Mouse (Mus musculus): ENCODE measurements around the gene She.

She gene

DNA sequence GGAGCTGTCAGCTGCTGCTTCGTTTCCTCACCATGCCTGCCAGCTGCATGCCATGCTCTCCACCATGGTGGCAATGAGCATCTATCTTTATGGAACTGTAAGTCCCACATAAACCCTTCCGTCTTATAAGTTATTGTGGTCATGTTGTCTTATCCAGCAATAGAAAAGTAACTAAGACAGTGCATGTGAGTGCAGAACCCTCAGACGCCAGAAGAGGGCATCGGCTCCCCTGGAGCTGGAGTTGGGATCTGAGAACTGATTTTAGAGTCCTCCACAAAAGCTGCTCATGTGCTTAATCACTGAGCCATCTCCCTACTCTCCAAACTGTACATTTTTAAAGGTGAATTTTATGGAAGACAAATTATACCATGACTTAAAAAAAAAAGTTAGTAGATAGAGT lies 14.1 kb upstream of the She start:
- DNase-seq (ENCODE audit: low spot score in 2 of 2), result peak; percentile 59 to 84

- DNase-seq (ENCODE audit: low spot score in 2 of 2), result no peak
Measured at GRCm38 (mm10) chr3:89818605-89819004, 12.6 kb upstream of the She start.

DNA sequence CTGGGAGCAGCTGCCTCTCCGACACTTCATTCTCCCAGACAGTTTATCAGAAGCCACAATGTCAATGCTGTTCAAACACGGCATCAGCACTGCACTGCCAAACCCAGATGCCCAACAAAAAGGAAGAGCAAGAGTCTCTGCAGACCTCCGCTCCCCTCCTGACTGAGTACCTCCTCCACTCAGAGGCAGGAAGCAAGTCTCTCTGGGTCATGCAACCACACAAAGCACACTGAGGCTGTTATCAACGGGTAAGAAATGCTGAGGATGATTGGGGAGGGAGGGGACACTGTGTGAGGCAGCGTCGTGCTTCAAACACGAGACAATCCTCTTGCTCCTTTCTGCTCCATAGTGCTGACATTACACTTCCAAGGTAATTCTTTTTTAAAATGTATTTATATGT lies 11.3 kb upstream of the She start:
- DNase-seq (ENCODE audit: low spot score in 2 of 2), result no peak

DNA sequence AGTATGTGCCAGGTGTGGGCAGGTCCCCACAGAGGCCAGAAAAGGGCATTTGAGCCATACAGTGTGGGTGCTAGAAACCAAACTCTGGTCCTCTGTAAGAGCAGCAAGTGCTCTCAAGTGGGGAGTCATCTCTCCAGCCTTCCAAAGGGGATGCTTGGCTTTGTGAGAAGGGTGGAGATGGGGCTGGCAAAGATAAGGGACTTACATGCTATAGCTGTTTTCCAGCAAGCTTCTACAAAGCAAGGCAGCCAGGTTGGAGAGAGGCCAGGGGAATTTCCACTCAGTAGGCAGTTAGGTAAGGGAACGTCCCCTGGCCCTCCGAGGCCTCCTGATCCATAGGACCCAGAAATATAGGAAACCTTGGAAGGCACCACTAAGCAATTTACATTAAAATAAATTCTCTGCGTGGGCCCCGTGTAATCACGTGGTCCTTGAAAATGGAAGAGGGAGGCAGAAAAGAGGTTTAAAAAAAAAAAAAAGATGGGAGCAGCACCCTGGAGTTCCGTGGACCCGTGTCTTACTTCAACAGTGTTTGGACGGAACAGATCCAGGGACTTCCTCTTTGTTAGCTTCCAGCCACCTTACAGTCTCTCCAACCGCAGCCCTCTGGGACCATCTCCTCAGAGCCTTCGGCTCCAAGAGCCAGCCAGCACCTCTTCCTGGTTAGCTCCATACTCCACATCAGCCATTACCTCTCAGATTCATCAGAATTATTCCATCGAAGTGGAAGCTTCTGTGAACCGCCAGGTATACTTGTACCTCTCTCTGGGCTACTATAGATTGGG lies 10.7 kb upstream of the She start:
- no peak for DNase-seq (ENCODE audit: low spot score in 2 of 2)

DNA sequence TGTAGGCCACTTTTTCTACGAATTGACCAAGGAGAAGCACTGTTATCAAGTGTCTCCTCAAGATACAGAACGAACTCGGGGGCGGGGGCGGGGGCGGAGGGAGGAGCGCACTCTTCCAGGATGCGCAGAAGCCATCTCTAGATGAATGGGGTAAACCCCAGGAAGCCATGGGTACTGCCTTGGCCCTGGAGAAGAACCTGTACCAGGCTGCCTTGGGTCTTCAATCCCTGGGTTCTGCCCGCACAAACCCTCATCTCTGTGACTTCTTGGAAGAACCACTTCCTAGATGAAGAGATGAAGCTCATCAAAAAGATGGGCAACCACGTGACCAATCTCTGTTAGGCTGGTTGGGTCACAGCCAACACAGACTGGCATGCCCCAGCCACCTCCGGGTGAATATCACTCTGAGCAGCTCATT lies 10.1 kb upstream of the She start:
- DNase-seq (ENCODE audit: low spot score in 2 of 2), result no peak

DNA sequence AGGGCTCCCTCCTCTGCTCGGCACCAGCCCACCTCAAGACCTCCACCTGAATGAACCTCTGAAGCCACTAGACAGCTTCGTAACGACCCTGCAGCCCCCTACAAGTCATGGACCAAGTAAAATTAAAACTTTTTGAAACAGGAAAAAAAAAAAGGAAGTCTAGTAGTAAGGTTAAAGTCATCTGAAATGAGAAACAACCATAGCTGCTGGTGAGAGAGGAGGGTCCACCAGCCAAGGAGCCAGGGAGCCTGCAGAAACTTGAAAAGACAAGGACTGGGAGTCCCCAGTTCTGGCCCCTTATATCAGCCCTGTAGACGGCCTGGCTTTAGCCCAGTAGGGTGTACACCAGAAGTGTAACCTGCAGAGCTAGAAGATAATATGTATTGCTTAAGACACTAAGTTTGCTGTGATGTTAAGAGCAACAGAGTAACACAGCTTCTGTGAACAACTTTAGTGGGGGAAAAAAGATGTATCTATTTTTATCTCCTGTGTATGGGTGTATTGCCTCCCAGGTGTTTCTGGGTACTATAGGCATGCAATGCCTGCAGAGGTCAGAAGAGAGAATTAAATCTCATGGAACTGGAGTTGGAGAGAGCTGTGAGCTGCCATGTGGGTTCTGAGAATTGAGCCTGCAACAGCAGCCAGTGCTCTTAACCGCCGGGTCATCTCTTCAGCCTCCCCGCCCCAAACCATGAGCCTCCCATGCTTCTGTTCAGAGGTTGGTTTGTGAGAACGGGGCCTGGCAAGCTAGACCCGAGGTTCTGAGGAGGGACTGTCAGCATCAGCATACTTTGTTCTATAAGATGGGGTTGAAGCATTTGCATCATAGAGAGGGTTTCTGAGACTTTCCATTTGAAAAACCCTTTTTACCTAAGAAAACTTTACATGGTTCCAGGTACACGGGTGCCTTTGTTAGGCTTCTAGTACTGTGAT lies 9.4 kb upstream of the She start:
- DNase-seq (ENCODE audit: low spot score in 2 of 2), result no peak

- no peak for DNase-seq (ENCODE audit: low spot score in 2 of 2)
Measured at GRCm38 (mm10) chr3:89823594-89823993, 7.6 kb upstream of the She start.

DNA sequence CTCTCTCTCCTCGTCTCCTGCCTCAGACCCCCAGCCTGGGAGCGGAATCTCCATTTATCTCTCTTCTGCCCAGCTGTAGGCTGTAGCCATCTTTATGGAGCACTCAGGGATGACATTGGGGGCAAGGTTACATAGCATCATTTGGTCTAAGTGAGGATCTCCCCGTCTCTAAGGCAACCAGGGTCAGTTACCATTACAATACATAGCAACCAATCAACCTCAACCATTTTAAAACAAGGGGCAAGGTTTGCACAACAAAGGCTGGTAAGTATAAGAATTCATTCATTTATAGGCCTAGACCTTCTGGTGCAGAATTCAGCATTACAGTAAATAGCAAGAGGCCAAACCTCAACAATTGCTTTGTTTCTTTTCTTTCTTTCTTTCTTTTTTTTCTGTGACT lies 4.9 kb upstream of the She start:
- no peak for DNase-seq (ENCODE audit: low spot score in 2 of 2)

DNA sequence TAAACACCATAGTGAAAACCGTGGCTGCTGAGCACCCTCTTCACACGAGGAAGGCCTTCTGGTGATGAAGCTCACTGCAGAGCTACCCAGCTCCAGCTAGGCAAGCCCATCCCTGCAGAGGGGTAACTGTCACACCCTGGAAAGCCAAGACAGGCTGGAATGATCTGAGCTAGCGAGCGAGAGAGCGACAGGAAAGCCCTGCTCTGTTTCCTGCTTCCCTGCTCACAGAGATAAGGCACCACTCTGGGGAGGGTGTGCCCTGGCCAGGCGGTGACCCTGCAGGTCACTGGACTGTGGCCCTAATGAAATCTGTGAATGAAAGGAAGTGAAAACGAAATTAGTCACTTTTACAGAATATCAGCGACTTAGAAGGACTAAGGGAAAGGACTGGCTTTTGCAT lies 4.2 kb downstream of the She start:
- DNase-seq (ENCODE audit: low spot score in 2 of 2), result no peak

- DNase-seq (ENCODE audit: low spot score in 2 of 2), result peak; percentile 64 to 81
Measured at GRCm38 (mm10) chr3:89842258-89842657, 11.1 kb downstream of the She start.

GRCm38 (mm10) chr3:89843148-89843547 lies 12.0 kb downstream of the She start:
- DNase-seq (ENCODE audit: low spot score in 2 of 2), result peak; percentile 50 to 70

GRCm38 (mm10) chr3:89845814-89846213 lies 14.6 kb downstream of the She start:
- DNase-seq (ENCODE audit: low spot score in 2 of 2), result no peak

DNA sequence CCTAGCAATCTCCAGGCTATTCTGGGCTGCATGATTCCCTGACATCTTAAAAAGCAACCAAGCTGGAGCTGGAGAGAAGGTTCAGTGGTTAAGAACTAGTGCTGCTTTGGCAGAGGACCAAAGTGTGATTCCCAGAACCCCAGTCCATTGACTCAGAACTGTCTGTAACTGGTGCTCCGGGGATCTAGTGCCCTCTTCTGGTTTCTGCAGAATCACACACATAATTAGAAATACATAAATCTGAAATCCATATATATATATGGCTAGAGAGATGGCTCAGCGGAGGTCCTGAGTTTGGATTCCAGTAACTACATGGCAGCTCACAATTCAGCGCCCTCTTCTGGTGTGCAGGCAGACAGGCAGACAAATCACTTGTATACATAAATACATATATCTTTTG lies 16.0 kb downstream of the She start:
- DNase-seq (ENCODE audit: low spot score in 2 of 2), result no peak

DNA sequence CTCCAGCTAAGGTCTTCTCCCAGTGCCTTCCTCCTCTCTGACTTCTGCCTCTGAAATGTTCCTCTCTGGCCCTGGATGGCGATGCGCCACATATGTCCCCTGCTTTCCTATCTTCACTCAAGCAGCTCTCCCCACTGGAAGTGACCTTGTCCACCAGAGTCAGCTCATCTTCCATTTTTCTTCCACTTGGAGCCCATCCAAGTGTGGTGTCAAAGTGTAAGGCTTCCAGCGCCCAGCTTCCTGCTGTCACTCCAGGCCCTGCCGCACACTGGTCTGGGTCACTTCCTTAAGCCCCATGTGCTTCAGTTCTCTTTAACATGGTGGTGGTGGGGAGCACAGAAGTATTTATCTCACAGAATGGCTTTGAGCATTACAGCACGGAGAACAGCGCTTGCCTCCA lies 16.4 kb downstream of the She start:
- DNase-seq (ENCODE audit: low spot score in 2 of 2), result no peak

GRCm38 (mm10) chr3:89848083-89848482 lies 16.9 kb downstream of the She start:
- DNase-seq (ENCODE audit: low spot score in 2 of 2), result no peak

DNA sequence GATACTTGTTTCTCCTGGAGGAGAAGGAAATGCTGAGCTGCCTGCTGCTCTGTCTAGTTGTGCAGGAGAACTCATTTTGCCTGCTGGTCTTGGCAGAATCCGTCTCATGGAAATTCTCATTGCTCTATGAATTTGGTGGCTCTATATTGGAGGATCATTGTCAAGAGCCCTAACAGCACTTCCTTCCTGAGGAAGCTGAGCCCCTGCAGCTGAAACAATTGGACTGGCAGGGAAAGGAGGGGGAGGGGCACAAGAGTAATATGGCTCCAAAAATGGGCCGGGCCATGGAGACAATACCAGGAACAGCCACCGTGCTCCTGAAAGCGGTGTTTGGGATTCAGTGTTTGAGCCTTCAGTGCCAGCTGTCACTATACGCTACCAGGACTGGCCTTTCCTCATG lies 22.6 kb downstream of the She start:
- no peak for DNase-seq (ENCODE audit: low spot score in 2 of 2)

GRCm38 (mm10) chr3:89857353-89857752 lies 26.2 kb downstream of the She start:
- DNase-seq (ENCODE audit: low spot score in 2 of 2), result no peak

- no peak for DNase-seq (ENCODE audit: low spot score in 2 of 2)
Measured at GRCm38 (mm10) chr3:89858123-89858522, 27.0 kb downstream of the She start.

DNA sequence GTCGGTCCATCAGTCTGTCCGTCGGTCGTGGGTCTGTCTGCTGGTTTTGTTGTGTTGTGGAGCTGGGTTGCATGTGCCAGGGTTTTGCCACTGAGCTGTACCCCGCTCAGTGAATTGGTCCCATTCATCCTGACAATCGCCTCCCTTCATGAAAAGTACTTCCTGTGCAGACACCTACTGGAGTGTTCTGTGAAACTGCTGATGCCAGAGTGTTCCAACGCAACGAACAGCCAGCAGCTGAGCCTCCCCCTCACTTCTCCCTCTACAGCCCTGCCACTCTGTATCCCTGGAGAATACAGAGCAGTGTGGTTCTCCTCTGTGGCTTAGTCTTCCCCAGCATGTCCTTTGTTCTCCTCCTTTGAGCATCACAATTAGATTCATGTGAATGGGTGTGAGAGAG lies 27.7 kb downstream of the She start:
- no peak for DNase-seq (ENCODE audit: low spot score in 2 of 2)

DNA sequence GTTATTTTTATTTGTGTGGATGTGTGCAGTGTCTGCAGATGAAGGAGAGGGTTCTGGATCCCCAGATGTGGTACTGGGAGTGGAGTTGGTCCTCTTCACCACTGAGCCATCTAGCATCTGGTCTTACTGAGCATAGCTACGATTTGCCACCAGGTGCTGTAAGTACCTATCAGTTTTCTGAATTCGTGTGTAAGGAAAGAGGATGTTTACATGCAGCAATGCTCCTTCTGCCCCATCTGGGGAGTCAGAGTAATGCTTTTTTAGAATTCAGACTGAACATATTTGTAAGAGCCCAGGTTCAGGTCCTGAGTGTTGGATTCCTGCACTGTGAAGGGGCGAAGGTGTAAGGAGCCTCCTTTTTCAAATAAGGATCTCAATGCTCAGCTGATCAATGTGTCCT lies 28.8 kb downstream of the She start:
- DNase-seq (ENCODE audit: low spot score in 2 of 2), result no peak

DNA sequence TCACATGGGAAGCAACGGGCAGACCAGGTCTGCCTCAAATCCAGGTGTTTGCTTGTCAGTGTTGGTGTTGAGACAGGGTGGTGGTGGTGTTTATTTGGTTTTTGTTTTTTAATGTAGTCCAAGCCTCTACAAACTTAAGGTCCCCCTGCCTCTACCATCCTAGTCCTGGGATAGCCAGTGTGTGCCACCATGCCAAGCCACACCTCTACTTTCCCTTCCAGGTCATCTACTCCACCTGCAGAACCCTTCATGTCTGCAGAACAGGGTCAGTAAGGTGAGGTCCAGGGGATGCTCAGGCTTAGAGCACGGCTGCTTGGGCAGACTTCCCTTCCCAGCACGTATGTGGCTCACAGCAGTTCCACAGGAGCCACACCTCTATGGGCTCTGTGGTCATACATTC lies 29.2 kb downstream of the She start:
- no peak for DNase-seq (ENCODE audit: low spot score in 2 of 2)

GRCm38 (mm10) chr3:89861070-89861469 lies 29.9 kb downstream of the She start:
- no peak for DNase-seq (ENCODE audit: low spot score in 2 of 2)

GRCm38 (mm10) chr3:89862182-89862761 lies 31.1 kb downstream of the She start:
- DNase-seq (ENCODE audit: low spot score in 2 of 2), result no peak
